Mouse (Mus musculus) CD8-positive naive resting alpha-beta T cell, adult 2 months (primary cell): ENCODE results near the gene Slc39a10.

Experiments
- DNase-seq, 2 experiments: peaks; one replicate each; pipeline ENCODE4 v3.0.0; 2022; ENCODE audit warnings: low read depth in 2 of 2, low spot score in 2 of 2

Gene Slc39a10

GRCm38 (mm10) chr1:46892752-46893151, at the start of gene Slc39a10:
Slc39a10 (minus strand) TSS chr1:46892852.
- no peak for DNase-seq

DNA sequence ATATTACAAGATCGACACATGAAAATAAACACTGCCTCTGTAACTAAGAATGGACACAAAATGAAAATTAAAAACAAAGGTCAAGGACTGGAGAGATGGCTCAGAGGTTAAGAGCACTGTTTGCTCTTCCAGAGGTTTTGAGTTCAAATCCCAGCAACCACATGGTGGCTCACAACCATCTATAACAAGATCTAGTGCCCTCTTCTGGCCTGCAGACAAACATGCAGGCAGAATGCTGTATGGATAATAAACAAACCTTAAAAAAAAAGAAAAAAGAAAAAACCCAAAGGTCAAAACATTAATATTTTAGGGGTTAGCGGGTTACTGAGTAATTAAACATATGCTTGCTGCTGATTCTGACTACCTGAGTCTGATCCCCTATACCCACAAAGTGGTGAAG, 46.6 kb upstream of the Slc39a10 start:
- DNase-seq = no peak

DNA sequence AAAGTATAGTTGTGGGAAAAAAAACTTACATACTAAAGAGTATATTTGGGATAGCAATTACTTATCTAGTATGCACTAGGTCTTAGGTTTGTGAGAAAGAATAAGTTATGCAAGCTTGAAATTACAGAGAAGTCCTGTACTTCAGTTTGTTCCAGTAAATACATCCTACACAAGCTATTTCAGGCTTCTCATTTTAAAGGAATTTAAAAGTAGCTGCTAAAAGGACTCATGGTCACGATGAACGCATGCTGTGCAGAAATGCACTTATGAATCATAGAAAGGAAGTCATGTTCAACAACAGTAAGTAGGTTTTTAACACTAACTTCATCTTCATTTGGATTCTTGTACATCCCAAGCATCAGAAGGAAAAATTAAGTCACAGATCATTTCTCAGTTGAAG, 45.0 kb upstream of the Slc39a10 start:
- no peak for DNase-seq

GRCm38 (mm10) chr1:46927104-46927503, 34.5 kb upstream of the Slc39a10 start:
- DNase-seq = no peak

- no peak for DNase-seq
These were observed 33.6 kb upstream of the Slc39a10 start for GRCm38 (mm10) chr1:46926239-46926638.

- no peak for DNase-seq
These were observed 32.3 kb upstream of the Slc39a10 start for GRCm38 (mm10) chr1:46924992-46925391.

DNA sequence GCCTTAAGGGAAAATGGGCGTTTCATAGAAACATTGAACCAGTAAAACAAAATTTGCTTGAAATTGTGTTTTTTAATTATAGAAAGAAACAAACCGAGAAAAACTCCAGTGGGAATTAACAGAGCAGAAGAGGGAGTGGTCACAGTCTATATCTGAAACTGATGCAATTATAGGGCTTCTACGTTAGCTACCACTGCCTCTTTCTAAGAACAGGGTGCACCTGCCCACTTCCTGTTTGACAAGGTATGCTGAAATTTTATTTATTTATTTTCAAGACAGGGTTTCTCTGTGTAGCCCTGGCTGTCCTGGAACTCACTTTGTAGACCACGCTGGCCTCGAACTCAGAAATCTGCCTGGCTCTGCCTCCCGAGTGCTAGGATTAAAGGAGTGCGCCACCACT, 30.3 kb upstream of the Slc39a10 start:
- no peak for DNase-seq

GRCm38 (mm10) chr1:46921630-46922029, 29.0 kb upstream of the Slc39a10 start:
- DNase-seq = no peak

GRCm38 (mm10) chr1:46916237-46916636, 23.6 kb upstream of the Slc39a10 start:
- no peak for DNase-seq

DNA sequence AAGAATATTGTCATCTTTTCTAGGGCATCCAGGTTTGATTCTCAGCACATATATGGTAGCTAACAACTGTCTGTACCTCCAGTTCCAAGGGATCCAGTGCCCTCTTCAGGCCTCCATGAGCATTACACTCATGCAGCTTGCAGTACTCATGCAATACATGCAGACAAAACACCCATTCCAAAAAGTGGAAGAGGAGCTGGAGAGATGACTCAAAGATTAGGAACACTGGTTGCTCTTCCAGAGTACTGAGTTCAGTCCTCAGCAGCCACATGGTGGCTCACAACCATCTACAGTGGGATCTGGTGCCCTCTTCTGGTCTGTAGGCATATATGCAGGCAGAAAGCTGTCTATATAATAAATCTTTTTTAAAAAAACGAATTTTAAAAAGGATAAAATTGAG, 21.7 kb upstream of the Slc39a10 start:
- peak; percentile 10 to 35 for DNase-seq

DNA sequence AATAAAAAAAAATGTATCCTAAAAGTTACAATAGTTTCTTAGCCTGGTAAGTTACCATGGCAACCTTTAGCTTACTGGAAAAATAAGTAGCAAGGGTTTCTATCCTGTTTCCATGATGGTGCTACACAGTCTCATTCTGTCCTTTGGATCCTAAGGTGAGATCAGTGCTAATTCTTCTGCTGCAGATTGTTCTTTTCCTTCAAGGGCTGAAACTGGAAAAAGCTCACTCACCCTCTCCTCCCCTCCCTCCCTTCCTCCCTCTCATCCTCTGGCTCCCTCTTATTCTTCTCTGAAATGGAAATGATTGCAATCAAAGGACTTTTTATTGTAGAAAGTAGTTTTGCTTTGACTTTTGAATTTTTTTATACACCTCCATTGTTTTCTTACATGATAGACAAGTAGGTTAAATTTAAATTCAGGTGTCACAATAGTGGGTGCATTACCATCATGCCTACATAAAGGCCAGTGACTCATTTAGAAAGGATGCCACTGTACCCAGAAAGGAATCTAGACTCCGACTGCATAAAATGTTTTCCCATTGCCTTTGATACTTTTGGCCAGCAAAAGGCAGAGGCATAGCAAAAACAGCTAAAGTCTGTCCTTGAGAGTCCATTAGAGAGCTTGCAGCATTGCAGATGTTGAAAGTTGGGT, 20.0 kb upstream of the Slc39a10 start:
- DNase-seq = no peak

DNA sequence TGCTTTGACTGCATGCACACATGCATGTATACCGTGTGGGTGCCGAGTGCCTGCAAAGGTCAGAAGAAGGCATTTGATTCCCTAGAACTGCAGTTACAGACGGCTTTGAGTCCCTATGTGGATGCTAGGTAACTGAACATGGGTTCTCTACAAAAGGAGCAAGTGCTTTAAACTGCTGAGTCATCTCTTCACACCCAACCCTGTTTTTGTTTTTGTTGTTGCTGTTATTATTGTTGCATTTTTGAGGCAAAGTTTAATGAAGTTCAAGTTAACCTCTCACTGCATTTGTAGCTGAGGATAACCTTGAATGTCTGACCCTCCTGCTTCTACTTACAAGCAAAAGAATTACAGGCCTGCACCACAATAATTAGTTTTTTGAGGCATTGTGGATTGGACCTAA, 17.5 kb upstream of the Slc39a10 start:
- no peak for DNase-seq

GRCm38 (mm10) chr1:46905706-46906105, 13.1 kb upstream of the Slc39a10 start:
- DNase-seq = no peak

- no peak for DNase-seq
These were observed 9.5 kb upstream of the Slc39a10 start for GRCm38 (mm10) chr1:46902102-46902683.

DNA sequence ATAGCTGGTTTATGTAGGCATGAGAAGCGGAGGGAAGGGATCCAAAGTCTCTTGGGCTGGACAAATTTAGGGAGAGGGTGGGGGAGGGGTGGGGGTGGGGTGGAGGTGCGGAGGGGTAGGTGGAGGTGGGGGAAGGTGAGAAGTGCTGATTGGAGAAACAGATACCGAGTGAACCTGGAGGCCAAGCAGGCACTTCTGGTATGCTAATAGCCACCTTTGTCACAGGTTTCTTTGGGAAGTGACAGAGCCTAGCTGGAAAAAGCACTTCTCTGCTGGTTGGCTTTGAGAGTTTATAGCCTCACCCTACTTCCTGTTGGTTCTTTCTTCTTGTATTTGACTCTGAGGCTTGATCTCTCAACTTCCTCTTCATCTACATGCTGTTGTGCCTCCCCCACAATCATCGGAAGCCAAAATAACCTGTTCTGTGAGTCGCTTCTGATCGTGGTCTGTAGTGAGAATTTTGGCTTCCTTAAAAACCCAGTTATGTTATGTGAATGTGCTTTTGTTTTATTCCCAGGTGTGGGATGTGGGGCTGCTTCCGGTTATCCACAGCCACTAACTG, 1.7 kb upstream of the Slc39a10 start:
- DNase-seq = peak; percentile 13 to 37

DNA sequence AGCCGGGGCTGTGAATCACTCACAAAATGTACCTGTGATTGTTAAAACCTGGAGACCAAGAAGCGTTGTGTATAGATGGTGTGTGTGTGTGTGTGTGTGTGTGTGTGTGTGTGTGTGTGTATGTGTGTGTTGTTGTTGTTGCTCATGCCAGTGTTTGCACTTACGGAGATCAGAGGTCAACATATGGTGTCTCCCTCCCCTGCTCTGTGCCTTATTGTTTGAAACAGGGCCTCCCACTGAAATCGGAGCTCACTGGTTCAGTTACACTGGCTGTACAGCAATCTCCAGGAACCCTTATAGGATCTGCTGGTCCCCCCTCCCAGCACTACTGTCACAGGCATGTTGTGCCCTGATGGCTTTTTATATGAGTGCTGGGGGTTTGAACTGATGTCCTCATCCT, 3.9 kb downstream of the Slc39a10 start:
- DNase-seq = no peak

- DNase-seq = no peak
These were observed 4.3 kb downstream of the Slc39a10 start for GRCm38 (mm10) chr1:46888324-46888723.

- no peak for DNase-seq
These were observed 4.7 kb downstream of the Slc39a10 start for GRCm38 (mm10) chr1:46887908-46888307.

DNA sequence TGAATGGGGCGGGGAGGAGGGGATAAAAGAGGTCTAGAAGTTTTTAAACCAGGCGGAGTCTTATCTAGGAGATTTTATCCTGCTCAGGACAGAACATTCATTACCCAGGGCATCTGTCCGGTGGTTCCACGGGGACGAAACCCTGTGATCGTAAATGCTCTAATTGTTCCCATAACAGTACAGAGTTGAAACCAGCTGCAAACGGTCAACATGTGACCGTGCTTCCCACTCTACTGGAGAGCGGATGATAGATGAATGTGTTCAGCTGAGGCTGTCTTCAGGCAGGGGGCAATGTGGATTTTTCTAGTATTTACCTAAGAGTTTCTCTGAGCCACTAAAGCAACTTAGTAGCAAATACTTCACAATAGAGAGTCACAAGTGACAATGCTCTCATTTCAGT, 6.6 kb downstream of the Slc39a10 start:
- no peak for DNase-seq

DNA sequence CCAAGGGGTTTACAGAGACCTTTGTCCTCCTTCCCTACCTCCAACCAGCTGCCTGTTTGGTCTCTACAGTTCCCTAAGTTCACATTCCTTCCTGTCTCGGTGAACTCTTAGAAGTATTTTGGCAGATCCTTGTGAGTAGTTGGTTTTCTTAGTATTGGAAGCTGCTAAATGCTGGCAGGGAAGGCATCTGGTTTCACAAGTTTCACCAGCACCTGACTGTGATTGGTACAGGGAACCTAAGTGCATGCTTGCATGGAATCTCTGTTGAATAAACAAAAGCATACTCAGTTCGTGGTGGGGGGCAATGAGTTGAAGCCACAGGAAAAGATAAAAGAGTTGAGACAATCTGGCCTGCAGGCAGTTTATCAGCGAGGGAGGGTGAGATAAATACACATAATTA, 7.4 kb downstream of the Slc39a10 start:
- no peak for DNase-seq

- no peak for DNase-seq
These were observed 12.7 kb downstream of the Slc39a10 start for GRCm38 (mm10) chr1:46879951-46880350.

DNA sequence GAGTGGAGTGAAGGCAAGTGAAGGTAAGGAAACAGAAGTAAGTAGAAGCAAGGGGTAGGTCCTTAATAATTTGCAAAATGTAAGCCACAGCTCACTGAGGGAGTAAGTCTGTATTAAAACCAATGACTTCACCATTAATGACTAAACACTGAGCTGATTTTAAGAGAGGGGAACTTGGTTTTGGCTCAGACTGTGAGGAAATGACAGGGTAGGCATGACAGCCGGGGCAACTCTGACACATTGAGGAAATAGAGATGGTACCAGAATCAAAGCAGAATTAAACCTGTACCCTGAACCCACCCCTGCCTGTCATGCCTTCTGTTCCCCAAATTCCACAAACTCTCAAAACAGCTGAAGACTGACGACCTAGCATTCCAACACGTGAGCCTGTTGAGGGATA, 18.9 kb downstream of the Slc39a10 start:
- DNase-seq = no peak

DNA sequence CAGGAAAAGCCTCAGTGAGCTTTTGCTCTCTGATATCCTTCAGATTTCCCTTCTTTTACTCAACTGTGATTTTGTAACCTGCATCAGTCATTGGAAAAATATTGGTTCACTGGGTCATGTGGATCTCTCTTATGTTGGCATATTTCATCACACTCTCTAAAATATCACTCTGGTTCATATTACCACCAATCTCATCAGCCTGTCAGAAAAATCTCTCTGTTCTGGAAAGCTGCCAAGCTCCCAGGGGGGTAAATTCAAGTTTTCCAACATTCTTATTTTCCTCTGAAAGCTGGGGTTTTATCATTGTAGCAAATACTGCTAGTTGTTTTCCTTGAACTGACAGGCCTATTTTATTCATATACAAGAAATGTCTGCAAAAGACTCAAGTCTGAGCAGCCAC, 22.9 kb downstream of the Slc39a10 start:
- DNase-seq = no peak
